Mouse (Mus musculus): Measurements from ENCODE around the gene Nkx1-1. TPM values are rescaled to one million over a fixed set of nuclear protein-coding genes. Genes with fewer than 3 reads are reported as not detected.
A peak's percentile ranks its signal among the peaks of the same experiment; 100 is the strongest.

Gene Nkx1-1
- total and polyA plus RNA-seq, 3 experiments, result not detected

- Histone ChIP-seq H3K27ac (no peak overlapping the region), H3K79me2 (replicated peaks; ENCODE audit: control insufficient read depth, insufficient read depth, low read length) (no peaks in the 10 kb centered on the region), H3K27me3 (ENCODE audit: control insufficient read depth, insufficient read depth, low read length) (no peaks in the 10 kb centered on the region), H3K9ac (ENCODE audit: low read depth, low read length) (no peak overlapping the region), H3K4me3 (no peak overlapping the region), H3K4me1 (ENCODE audit: control insufficient read depth, insufficient read depth, low read length) (no peaks in the 10 kb centered on the region), H3K36me3 (ENCODE audit: control insufficient read depth, insufficient read depth, low read length) (no peaks in the 10 kb centered on the region)
- WGBS, result 61% methylated on average over 3 of the region's 3 CpGs
- intact Hi-C loops (cut with DNase I), result no loop called here
- DNase-seq, result no peak
- TF ChIP-seq EP300 (IDR thresholded peaks at IDR 0.05; ENCODE audit: insufficient read depth, low read depth, low read length), result no peak
These were observed 24.4 kb upstream of the Nkx1-1 start for GRCm38 (mm10) chr5:33458132-33458622.

DNA sequence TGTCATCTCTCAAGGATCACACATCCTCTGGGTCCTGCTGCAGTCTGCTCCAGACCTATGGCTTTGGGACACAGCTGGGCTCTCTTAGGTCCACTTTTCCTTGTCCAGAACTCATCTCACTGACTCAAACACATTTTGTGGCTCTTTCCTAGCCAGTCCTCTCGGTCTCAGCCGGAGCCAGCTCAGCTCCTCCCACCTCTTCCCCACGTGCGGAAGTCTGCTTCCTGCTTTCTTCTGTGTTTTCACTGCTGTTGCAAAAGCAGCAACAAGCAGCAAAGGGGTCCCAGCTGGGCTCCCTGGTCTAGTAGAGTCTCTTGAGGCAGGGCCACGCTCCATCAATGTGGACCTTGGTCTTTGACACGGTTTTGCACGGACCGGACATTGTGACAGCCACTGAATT, 22.0 kb upstream of the Nkx1-1 start:
- WGBS, result 45% methylated on average over 8 of the region's 8 CpGs
- Histone ChIP-seq H3K4me1 (ENCODE audit: control insufficient read depth, insufficient read depth, low read length) (no peaks in the 10 kb centered on the region), H3K36me3 (ENCODE audit: control insufficient read depth, insufficient read depth, low read length) (no peaks in the 10 kb centered on the region), H3K27ac (no peak overlapping the region), H3K9ac (ENCODE audit: low read depth, low read length) (no peak overlapping the region), H3K4me3 (no peak overlapping the region), H3K27me3 (ENCODE audit: control insufficient read depth, insufficient read depth, low read length) (no peaks in the 10 kb centered on the region), H3K79me2 (replicated peaks; ENCODE audit: control insufficient read depth, insufficient read depth, low read length) (no peaks in the 10 kb centered on the region)
- DNase-seq, result no peak
- TF ChIP-seq EP300 (IDR thresholded peaks at IDR 0.05; ENCODE audit: insufficient read depth, low read depth, low read length), result no peak
- no peak for TF ChIP-seq CTCF (IDR thresholded peaks at IDR 0.05)
- no peak for TF ChIP-seq POLR2A (IDR thresholded peaks at IDR 0.05; ENCODE audit: insufficient read depth, low read depth, low read length)
- intact Hi-C loops (cut with DNase I), result no loop called here

- no peak overlapping the region for H3K4me3 ChIP-seq
- 52% methylated on average over 9 of the region's 9 CpGs for WGBS
- H3K9ac ChIP-seq (ENCODE audit: low read depth, low read length), result no peak overlapping the region
- no peak for DNase-seq
- H3K36me3 ChIP-seq (ENCODE audit: control insufficient read depth, insufficient read depth, low read length), result no peaks in the 10 kb centered on the region
- H3K27me3 ChIP-seq (ENCODE audit: control insufficient read depth, insufficient read depth, low read length), result peaks cover 7% of the 10 kb centered on the region
- peaks cover 1% of the 10 kb centered on the region; the same call in 1 of the 2 replicates for H3K4me1 ChIP-seq (ENCODE audit: control insufficient read depth, insufficient read depth, low read length)
- TF ChIP-seq POLR2A (IDR thresholded peaks at IDR 0.05; ENCODE audit: insufficient read depth, low read depth, low read length) (no peak), CTCF (IDR thresholded peaks at IDR 0.05) (no peak), EP300 (IDR thresholded peaks at IDR 0.05; ENCODE audit: insufficient read depth, low read depth, low read length) (no peak)
- no peaks in the 10 kb centered on the region for H3K79me2 ChIP-seq (replicated peaks; ENCODE audit: control insufficient read depth, insufficient read depth, low read length)
- intact Hi-C loops (cut with DNase I), result loop anchor here (2.0 to 5.0 kb wide), 3 partner anchors 49 to 241 kb away; no protein-coding TSS in a partner anchor
- H3K27ac ChIP-seq, result no peak overlapping the region
These were observed 10.0 kb upstream of the Nkx1-1 start for GRCm38 (mm10) chr5:33443794-33444193.

DNA sequence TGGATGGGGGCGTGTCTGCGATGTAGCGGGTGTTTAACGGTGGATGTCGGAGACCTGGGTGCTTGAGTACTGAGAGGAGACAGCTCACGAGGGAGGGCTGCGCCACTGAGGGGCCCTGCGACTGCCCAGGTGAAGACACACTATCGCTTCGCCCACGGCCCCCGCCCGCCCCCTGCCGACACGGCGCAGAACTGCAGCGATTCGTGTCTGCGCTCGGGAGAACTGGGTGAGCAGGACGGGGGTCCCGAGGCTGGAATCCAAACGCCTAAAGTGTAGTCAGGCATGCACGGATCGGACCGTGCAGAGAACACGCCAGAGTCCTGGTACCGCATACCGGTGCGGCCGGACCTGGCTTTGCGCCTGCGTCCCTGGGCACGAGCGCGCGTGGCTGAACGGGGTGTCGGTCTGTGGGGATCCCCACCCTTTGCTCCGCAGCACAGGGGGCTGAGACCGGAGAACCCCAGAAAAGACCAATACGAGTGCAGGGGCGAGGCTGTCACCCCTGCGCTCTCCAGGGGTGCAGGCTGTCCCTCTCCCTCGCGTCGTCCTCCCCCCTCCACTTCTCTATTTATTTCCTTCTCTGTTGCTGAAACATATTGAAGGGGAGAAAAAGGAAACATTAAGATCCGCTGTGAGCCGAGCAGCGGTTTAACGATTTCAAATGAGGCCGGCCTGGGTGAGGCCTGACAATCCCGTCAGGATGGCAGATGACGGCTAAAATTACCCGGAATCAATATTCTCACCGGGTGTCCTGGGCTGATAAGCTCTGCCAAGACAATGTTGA, 9.3 kb upstream of the Nkx1-1 start:
- Histone ChIP-seq H3K79me2 (replicated peaks; ENCODE audit: control insufficient read depth, insufficient read depth, low read length) (no peaks in the 10 kb centered on the region), H3K4me1 (ENCODE audit: control insufficient read depth, insufficient read depth, low read length) (peaks cover 1% of the 10 kb centered on the region; the same call in 1 of the 2 replicates), H3K9ac (ENCODE audit: low read depth, low read length) (peak overlapping the region; percentile 26; the same call in 1 of the 2 replicates), H3K4me3 (peak overlapping the region; percentile 24; the same call in 1 of the 2 replicates), H3K36me3 (ENCODE audit: control insufficient read depth, insufficient read depth, low read length) (no peaks in the 10 kb centered on the region), H3K27ac (no peak overlapping the region), H3K27me3 (ENCODE audit: control insufficient read depth, insufficient read depth, low read length) (peaks cover 7% of the 10 kb centered on the region)
- DNase-seq, result peak; percentile 13 to 69
- intact Hi-C loops (cut with DNase I), result loop anchor here (2.0 to 5.0 kb wide), 3 partner anchors 48 to 241 kb away; no protein-coding TSS in a partner anchor
- WGBS, result 8% methylated on average over 56 of the region's 56 CpGs
- TF ChIP-seq CTCF (IDR thresholded peaks at IDR 0.05) (peak; percentile 94), POLR2A (IDR thresholded peaks at IDR 0.05; ENCODE audit: insufficient read depth, low read depth, low read length) (no peak)

DNA sequence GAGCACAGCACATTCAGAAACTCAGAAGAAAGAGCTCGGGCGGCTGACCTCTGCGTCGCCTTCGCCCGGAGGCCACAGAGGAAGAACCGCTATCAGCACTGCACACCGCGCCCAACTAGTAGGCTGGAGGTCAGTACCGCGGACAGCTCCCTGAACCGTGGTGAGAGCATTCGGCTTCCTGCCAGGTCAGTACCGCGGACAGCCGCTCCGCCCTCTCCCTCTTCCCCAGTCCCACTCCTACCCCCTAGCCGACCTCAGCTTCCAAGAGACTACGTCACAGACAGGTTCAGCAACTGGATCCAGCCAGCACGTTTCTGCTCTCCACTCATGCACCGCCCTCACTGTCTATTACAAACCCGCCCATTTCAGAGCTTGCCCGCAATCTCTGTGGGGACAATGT, 4.4 kb upstream of the Nkx1-1 start:
- no peaks in the 10 kb centered on the region for H3K36me3 ChIP-seq (ENCODE audit: control insufficient read depth, insufficient read depth, low read length)
- no peak overlapping the region for H3K9ac ChIP-seq (ENCODE audit: low read depth, low read length)
- H3K4me3 ChIP-seq, result no peak overlapping the region
- peak; percentile 79 to 90 for DNase-seq
- H3K27me3 ChIP-seq (ENCODE audit: control insufficient read depth, insufficient read depth, low read length), result peaks cover 24% of the 10 kb centered on the region
- no peaks in the 10 kb centered on the region for H3K79me2 ChIP-seq (replicated peaks; ENCODE audit: control insufficient read depth, insufficient read depth, low read length)
- H3K27ac ChIP-seq, result no peak overlapping the region
- WGBS, result 2% methylated on average over 23 of the region's 23 CpGs
- intact Hi-C loops (cut with DNase I), result no loop called here
- TF ChIP-seq EP300 (IDR thresholded peaks at IDR 0.05; ENCODE audit: insufficient read depth, low read depth, low read length) (no peak), CTCF (IDR thresholded peaks at IDR 0.05) (0 out of 2 replicates have a peak, but pooled peaks have one; percentile 2)
- peaks cover 1% of the 10 kb centered on the region; the same call in 1 of the 2 replicates for H3K4me1 ChIP-seq (ENCODE audit: control insufficient read depth, insufficient read depth, low read length)

DNA sequence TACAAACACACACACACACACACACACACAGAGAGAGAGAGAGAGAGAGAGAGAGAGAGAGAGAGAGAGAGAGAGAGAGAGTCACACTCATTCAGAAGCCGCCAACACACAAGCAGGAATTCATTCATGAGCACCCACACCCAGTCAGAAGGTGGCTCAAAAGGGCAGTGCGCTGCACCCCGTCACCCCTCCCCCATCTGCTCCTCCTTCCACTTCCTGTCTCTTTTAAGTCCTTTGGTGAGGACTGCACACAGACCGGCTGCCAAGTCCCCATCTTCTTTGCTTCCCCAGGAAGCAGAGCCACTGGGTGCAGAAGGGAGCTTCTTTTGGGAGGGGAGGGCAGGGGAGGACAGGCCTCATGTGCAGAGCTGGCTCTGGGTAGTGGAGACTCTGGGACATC, 2.2 kb upstream of the Nkx1-1 start:
- Histone ChIP-seq H3K4me1 (ENCODE audit: control insufficient read depth, insufficient read depth, low read length) (no peaks in the 10 kb centered on the region; the same call in 1 of the 2 replicates), H3K27ac (no peak overlapping the region), H3K27me3 (ENCODE audit: control insufficient read depth, insufficient read depth, low read length) (peaks cover 38% of the 10 kb centered on the region), H3K9ac (ENCODE audit: low read depth, low read length) (no peak overlapping the region), H3K36me3 (ENCODE audit: control insufficient read depth, insufficient read depth, low read length) (no peaks in the 10 kb centered on the region), H3K4me3 (no peak overlapping the region), H3K79me2 (replicated peaks; ENCODE audit: control insufficient read depth, insufficient read depth, low read length) (no peaks in the 10 kb centered on the region)
- no peak for TF ChIP-seq EP300 (IDR thresholded peaks at IDR 0.05; ENCODE audit: insufficient read depth, low read depth, low read length)
- TF ChIP-seq POLR2A (IDR thresholded peaks at IDR 0.05; ENCODE audit: insufficient read depth, low read depth, low read length), result no peak
- no peak for TF ChIP-seq CTCF (IDR thresholded peaks at IDR 0.05)
- 0% methylated on average over 4 of the region's 4 CpGs for WGBS
- peak in 1 of 2 experiments; percentile 7 for DNase-seq
- intact Hi-C loops (cut with DNase I), result no loop called here
